Mouse (Mus musculus): Measurements from ENCODE around the gene Tob1. TPM values are rescaled to one million over a fixed set of nuclear protein-coding genes. Genes with fewer than 3 reads are reported as not detected.

Tob1 gene
- total and polyA plus RNA-seq, 3 experiments, result 2.4 to 7.5 TPM; not detected in 1

DNA sequence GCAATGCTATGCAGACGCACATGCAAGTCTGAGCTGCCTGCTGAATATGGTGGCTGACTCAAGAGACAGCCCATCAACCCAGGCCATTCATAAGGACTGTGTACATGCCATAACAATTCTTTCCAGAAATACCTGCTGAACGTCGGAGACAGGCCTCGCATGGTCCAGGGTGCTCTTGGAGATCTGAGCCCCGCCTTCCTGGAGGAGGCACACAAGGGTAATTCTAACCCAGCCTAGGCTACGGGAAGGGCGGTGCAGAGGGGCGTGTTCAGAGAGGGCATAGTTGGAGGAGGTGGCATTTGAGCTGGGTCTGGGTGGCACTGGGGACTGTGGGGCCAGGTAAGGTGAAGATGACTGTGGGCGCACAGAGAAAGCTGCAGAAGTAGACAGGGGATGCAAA lies 39.1 kb upstream of the Tob1 start:
- H3K36me3 ChIP-seq (ENCODE audit: control insufficient read depth in 1 of 2, insufficient read depth in 2 of 2, low read length in 2 of 2), result peaks cover 0 to 3% of the 10 kb centered on the region in 2 experiments; a peak in 2 of 4 replicates
- H3K4me1 ChIP-seq (ENCODE audit: control insufficient read depth in 1 of 2, insufficient read depth in 2 of 2, low read length in 2 of 2), result peaks cover 4 to 15% of the 10 kb centered on the region in 2 experiments; a peak in 3 of 4 replicates
- H3K9me3 ChIP-seq (replicated peaks; ENCODE audit: insufficient read depth, low read length), result no peaks in the 10 kb centered on the region
- H3K9ac ChIP-seq (ENCODE audit: control insufficient read depth, low read depth, low read length, poor library complexity, severe bottlenecking), result no peak overlapping the region
- H3K27ac ChIP-seq (ENCODE audit: control insufficient read depth, low read depth, low read length), result no peak overlapping the region
- H3K27me3 ChIP-seq (ENCODE audit: control insufficient read depth in 1 of 2, insufficient read depth in 2 of 2, low read length in 2 of 2), result peaks cover 0 to 4% of the 10 kb centered on the region in 2 experiments; a peak in 2 of 4 replicates
- no peaks in the 10 kb centered on the region for H3K79me2 ChIP-seq (ENCODE audit: control insufficient read depth, insufficient read depth, low read length, poor library complexity)
- no peak overlapping the region for H3K4me3 ChIP-seq (ENCODE audit: control insufficient read depth in 1 of 2, insufficient read depth in 1 of 2, low read depth in 2 of 2, low read length in 2 of 2)
- TF ChIP-seq UBTF (IDR thresholded peaks at IDR 0.05; ENCODE audit: borderline replicate concordance, insufficient read depth, low read depth, low read length) (no peak), POLR2AphosphoS2 (IDR thresholded peaks at IDR 0.05; ENCODE audit: low read length) (no peak), MAFK (IDR thresholded peaks at IDR 0.05; ENCODE audit: borderline replicate concordance, low read depth, low read length) (no peak)
- DNase-seq (ENCODE audit: low read depth, low spot score), result no peak

- H3K4me3 ChIP-seq (ENCODE audit: control insufficient read depth in 1 of 2, insufficient read depth in 1 of 2, low read depth in 2 of 2, low read length in 2 of 2), result peak overlapping the region in 1 of 2 experiments; percentile 1; a peak in 1 of 4 replicates
- no peaks in the 10 kb centered on the region for H3K9me3 ChIP-seq (replicated peaks; ENCODE audit: insufficient read depth, low read length)
- H3K27me3 ChIP-seq (ENCODE audit: control insufficient read depth in 1 of 2, insufficient read depth in 2 of 2, low read length in 2 of 2), result no peaks in the 10 kb centered on the region; a peak in 2 of 4 replicates
- H3K36me3 ChIP-seq (ENCODE audit: control insufficient read depth in 1 of 2, insufficient read depth in 2 of 2, low read length in 2 of 2), result peaks cover 0 to 3% of the 10 kb centered on the region in 2 experiments; a peak in 2 of 4 replicates
- peaks cover 4 to 15% of the 10 kb centered on the region in 2 experiments; a peak in 3 of 4 replicates for H3K4me1 ChIP-seq (ENCODE audit: control insufficient read depth in 1 of 2, insufficient read depth in 2 of 2, low read length in 2 of 2)
- peak overlapping the region; percentile 12 for H3K27ac ChIP-seq (ENCODE audit: control insufficient read depth, low read depth, low read length)
- H3K79me2 ChIP-seq (ENCODE audit: control insufficient read depth, insufficient read depth, low read length, poor library complexity), result no peaks in the 10 kb centered on the region
- peak; percentile 80 for DNase-seq (ENCODE audit: low read depth, low spot score)
- H3K9ac ChIP-seq (ENCODE audit: control insufficient read depth, low read depth, low read length, poor library complexity, severe bottlenecking), result no peak overlapping the region
- TF ChIP-seq KAT2A (conservative IDR thresholded peaks at IDR 0.05; ENCODE audit: low read depth, low read length) (no peak), SIN3A (IDR thresholded peaks at IDR 0.05; ENCODE audit: low read length) (peak; percentile 48), POLR2AphosphoS5 (IDR thresholded peaks at IDR 0.05; ENCODE audit: borderline replicate concordance, low read depth, low read length) (no peak), MEF2A (IDR thresholded peaks at IDR 0.05; ENCODE audit: extremely low read depth, insufficient replicate concordance, low read depth, low read length, poor library complexity, severe bottlenecking) (no peak), GATA1 (IDR thresholded peaks at IDR 0.05; ENCODE audit: low read depth, low read length) (peak; percentile 88), ZNF384 (IDR thresholded peaks at IDR 0.05; ENCODE audit: low read depth, low read length) (no peak), MAX (IDR thresholded peaks at IDR 0.05; ENCODE audit: low read length) (no peak), MYC (IDR thresholded peaks at IDR 0.05; ENCODE audit: low read depth, low read length) (no peak), USF2 (IDR thresholded peaks at IDR 0.05; ENCODE audit: borderline replicate concordance in 1 of 2, insufficient read depth in 1 of 2, low read depth in 1 of 2, low read length in 2 of 2) (no peak), TCF12 (IDR thresholded peaks at IDR 0.05; ENCODE audit: low read depth, low read length) (0 out of 2 replicates have a peak, but pooled peaks have one; percentile 26), MAFK (IDR thresholded peaks at IDR 0.05; ENCODE audit: borderline replicate concordance, low read depth, low read length) (no peak), ELF1 (IDR thresholded peaks at IDR 0.05; ENCODE audit: low read depth, low read length) (no peak), BHLHE40 (IDR thresholded peaks at IDR 0.05; ENCODE audit: borderline replicate concordance, low read depth, low read length) (no peak), HCFC1 (IDR thresholded peaks at IDR 0.05; ENCODE audit: low read depth, low read length) (no peak), MXI1 (IDR thresholded peaks at IDR 0.05; ENCODE audit: low read depth, low read length) (peak; percentile 72), CHD2 (IDR thresholded peaks at IDR 0.05; ENCODE audit: low read length) (no peak), E2F4 (IDR thresholded peaks at IDR 0.05; ENCODE audit: borderline replicate concordance, low read depth, low read length) (no peak), CTCF (IDR thresholded peaks at IDR 0.05 in 2 of 3, conservative IDR thresholded peaks at IDR 0.05 in 1 of 3; ENCODE audit: control insufficient read depth in 1 of 3, insufficient read depth in 1 of 3, low read depth in 2 of 3, low read length in 3 of 3, poor library complexity in 1 of 3, severe bottlenecking in 1 of 3) (no peak), POLR2A (IDR thresholded peaks at IDR 0.05; ENCODE audit: control insufficient read depth in 1 of 2, insufficient read depth in 1 of 2, low read depth in 1 of 2, low read length in 2 of 2, poor library complexity in 1 of 2) (no peak), TBP (IDR thresholded peaks at IDR 0.05; ENCODE audit: low read depth, low read length) (no peak), JUND (IDR thresholded peaks at IDR 0.05; ENCODE audit: low read depth, low read length) (no peak), RCOR1 (IDR thresholded peaks at IDR 0.05; ENCODE audit: low read depth, low read length) (no peak), TAL1 (IDR thresholded peaks at IDR 0.05; ENCODE audit: low read length) (no peak), ZC3H11A (IDR thresholded peaks at IDR 0.05; ENCODE audit: low read depth, low read length) (no peak), ETS1 (IDR thresholded peaks at IDR 0.05; ENCODE audit: low read depth, low read length) (peak; percentile 14; the same call in 1 of the 2 replicates), ZKSCAN1 (IDR thresholded peaks at IDR 0.05; ENCODE audit: low read depth, low read length) (no peak), NELFE (IDR thresholded peaks at IDR 0.05; ENCODE audit: low read depth, low read length) (no peak), UBTF (IDR thresholded peaks at IDR 0.05; ENCODE audit: borderline replicate concordance, insufficient read depth, low read depth, low read length) (no peak), POLR2AphosphoS2 (IDR thresholded peaks at IDR 0.05; ENCODE audit: low read length) (no peak), SMC3 (IDR thresholded peaks at IDR 0.05; ENCODE audit: low read depth, low read length) (no peak), MAZ (IDR thresholded peaks at IDR 0.05; ENCODE audit: low read depth, low read length) (no peak)
Measured at GRCm38 (mm10) chr11:94173726-94174146, 37.5 kb upstream of the Tob1 start.
